Comparison of ENCODE assay signal across 9 mouse cellular contexts in genomic region chr6:136804705-136805408, GRCm38 (mm10). TPM values are rescaled to one million over a fixed set of nuclear protein-coding genes. Genes with fewer than 3 reads are reported as not detected.
DNase-seq lines count a peak whose midpoint lies in the region; ATAC-seq and TF ChIP-seq lines count a peak whose summit lies in the region.
"Had no signal": no experiment of that assay in that cellular context is flagged by ENCODE, and none has a peak within 500 bp of the region (broad histone marks: within the 10 kb centered on the region; RNA-seq: fewer than 3 reads in every experiment).

No protein-coding gene starts in this region.

- H3K27ac ChIP-seq in gastrocnemius, adult 2 months: peak overlapping the region; percentile 98
- peak overlapping the region; percentile 100 for H3K27ac ChIP-seq in forebrain, embryonic 12.5 days
- peak overlapping the region; percentile 100 for H3K27ac ChIP-seq in liver, embryonic 11.5 days (ENCODE audit: low read depth, low read length)

- H3K4me1 ChIP-seq in forebrain, embryonic 12.5 days: peaks cover 31% of the 10 kb centered on the region
- H3K4me1 ChIP-seq in liver, embryonic 11.5 days (replicated peaks; ENCODE audit: control insufficient read depth, insufficient read depth, low read length): peaks cover 15% of the 10 kb centered on the region

- no peaks in the 10 kb centered on the region for H3K36me3 ChIP-seq in forebrain, embryonic 12.5 days (replicated peaks)
- H3K36me3 ChIP-seq in liver, embryonic 11.5 days (ENCODE audit: control insufficient read depth, insufficient read depth, low read length): no peaks in the 10 kb centered on the region

- TF ChIP-seq CTCF in gastrocnemius, adult 2 months (IDR thresholded peaks at IDR 0.05): no peak

- ATAC-seq in forebrain, embryonic 12.5 days (ENCODE audit: low FRiP score): no peak
- no peak for ATAC-seq in liver, embryonic 11.5 days (replicated peaks; ENCODE audit: low FRiP score)

- H3K4me3 ChIP-seq in gastrocnemius, adult 2 months: peak overlapping the region; percentile 74
- peak overlapping the region; percentile 66 for H3K4me3 ChIP-seq in forebrain, embryonic 12.5 days (replicated peaks)
- H3K4me3 ChIP-seq in liver, embryonic 11.5 days (ENCODE audit: low read depth, low read length): peak overlapping the region; percentile 62

- DNase-seq in gastrocnemius, adult 2 months: no peak
- no peak for DNase-seq in gastrocnemius, postnatal 4 days (ENCODE audit: low spot score in 2 of 2)
- peak; percentile 86 for DNase-seq in A20 (ENCODE audit: low read depth, low spot score)
- DNase-seq in liver, embryonic 11.5 days (ENCODE audit: low spot score): no peak
- DNase-seq in adrenal gland, adult 2 months: no peak
- no peak for DNase-seq in urinary bladder, postnatal 4 days (ENCODE audit: low spot score in 2 of 2)
- no peak for DNase-seq in right cerebral cortex, adult 18-20 months

- no peaks in the 10 kb centered on the region for H3K27me3 ChIP-seq in forebrain, embryonic 12.5 days
- H3K27me3 ChIP-seq in liver, embryonic 11.5 days (replicated peaks; ENCODE audit: control insufficient read depth, insufficient read depth, low read length): no peaks in the 10 kb centered on the region
- H3K27me3 ChIP-seq: Patski had no signal

- H3K4me2 ChIP-seq in forebrain, embryonic 12.5 days: peak overlapping the region; percentile 77
- peak overlapping the region; percentile 89 for H3K4me2 ChIP-seq in liver, embryonic 11.5 days

- H3K9ac ChIP-seq in forebrain, embryonic 12.5 days: peak overlapping the region; percentile 48
- peak overlapping the region; percentile 93 for H3K9ac ChIP-seq in liver, embryonic 11.5 days (ENCODE audit: low read depth, low read length)

- intact Hi-C loops in gastrocnemius, adult 2 months (cut with DNase I): loop anchor here (1.0 to 10.0 kb wide), 2 partner anchors 22 to 260 kb away; partner anchors contain the start of gene BC049715

- 36% methylated on average over 9 of the region's 9 CpGs for WGBS in forebrain, embryonic 12.5 days
- WGBS in liver, embryonic 11.5 days: 26% methylated on average over 9 of the region's 9 CpGs

- H3K9me3 ChIP-seq in forebrain, embryonic 12.5 days: no peaks in the 10 kb centered on the region
- no peaks in the 10 kb centered on the region for H3K9me3 ChIP-seq in liver, embryonic 11.5 days (ENCODE audit: control insufficient read depth, low read length)

RNA-seq across cellular contexts. Expression of gene Hist4h4, which starts 0.6 kb away (rescaled TPM):
- total RNA-seq in gastrocnemius, adult 2 months (2021): 1 to 10 TPM; 4.2 to 4.5 TPM
- total RNA-seq in gastrocnemius, postnatal 4 days (2021): 10 to 100 TPM; 32.2 to 40.5 TPM
- polyA plus RNA-seq in forebrain, embryonic 12.5 days (2016; fragmentation: Nextera tagmentation; extraction: Ambion mirVana): 0.47 and 0.79 TPM in 2 replicates
- 0.43 and 0.88 TPM in 2 replicates for polyA plus RNA-seq in liver, embryonic 11.5 days (2014; fragmentation: Nextera tagmentation; extraction: Ambion mirVana)
- total RNA-seq in adrenal gland, adult 2 months (2021): 10 to 100 TPM in 1 of 2 experiments, 1 to 10 TPM in 1; 6.3 to 11.6 TPM
- polyA plus RNA-seq in adrenal gland, adult 2 months (2012; rRNA removed): 0.25 and 0.34 TPM in 2 replicates

RNA-seq across cellular contexts. Expression of gene H2afj, which starts 3.2 kb away (rescaled TPM):
- total RNA-seq in gastrocnemius, adult 2 months (2021): 10 to 100 TPM; 12.4 to 13.8 TPM
- total RNA-seq in gastrocnemius, postnatal 4 days (2021): 10 to 100 TPM; 18.1 to 19.7 TPM
- polyA plus RNA-seq in forebrain, embryonic 12.5 days (2016; fragmentation: Nextera tagmentation; extraction: Ambion mirVana): 121 and 128 TPM in 2 replicates
- polyA plus RNA-seq in liver, embryonic 11.5 days (2014; fragmentation: Nextera tagmentation; extraction: Ambion mirVana): 186 and 193 TPM in 2 replicates
- 100 to 1,000 TPM; 168 to 169 TPM for total RNA-seq in adrenal gland, adult 2 months (2021)
- polyA plus RNA-seq in adrenal gland, adult 2 months (2012; rRNA removed): 593 and 681 TPM in 2 replicates

RNA-seq across cellular contexts. Expression of gene BC049715, which starts 22.6 kb away (rescaled TPM):
- total RNA-seq in gastrocnemius, adult 2 months (2021): under 1 TPM in 1 of 2 experiments, not detected in 1; 0.28 TPM
- total RNA-seq in gastrocnemius, postnatal 4 days (2021): under 1 TPM; 0.39 to 0.57 TPM
- polyA plus RNA-seq in forebrain, embryonic 12.5 days (2016; fragmentation: Nextera tagmentation; extraction: Ambion mirVana): 1.1 and 1.9 TPM in 2 replicates
- 2.3 and 2.6 TPM in 2 replicates for polyA plus RNA-seq in liver, embryonic 11.5 days (2014; fragmentation: Nextera tagmentation; extraction: Ambion mirVana)
- total RNA-seq in adrenal gland, adult 2 months (2021): 1 to 10 TPM in 1 of 2 experiments, under 1 TPM in 1; 0.41 to 1.1 TPM
- polyA plus RNA-seq in adrenal gland, adult 2 months (2012; rRNA removed): 0.21 and 0.71 TPM in 2 replicates

RNA-seq across cellular contexts. Expression of gene Wbp11, which starts 23.2 kb away (rescaled TPM):
- 10 to 100 TPM; 48.4 to 54.7 TPM for total RNA-seq in gastrocnemius, adult 2 months (2021)
- total RNA-seq in gastrocnemius, postnatal 4 days (2021): 10 to 100 TPM; 83.7 to 86.2 TPM
- 137 and 146 TPM in 2 replicates for polyA plus RNA-seq in forebrain, embryonic 12.5 days (2016; fragmentation: Nextera tagmentation; extraction: Ambion mirVana)
- polyA plus RNA-seq in liver, embryonic 11.5 days (2014; fragmentation: Nextera tagmentation; extraction: Ambion mirVana): 165 and 168 TPM in 2 replicates
- 10 to 100 TPM; 72.6 to 79.2 TPM for total RNA-seq in adrenal gland, adult 2 months (2021)
- polyA plus RNA-seq in adrenal gland, adult 2 months (2012; rRNA removed): 47.4 and 55.0 TPM in 2 replicates

RNA-seq across cellular contexts. Expression of gene Gucy2c, which starts 23.3 kb away (rescaled TPM):
- not detected for total RNA-seq in gastrocnemius, adult 2 months (2021)
- under 1 TPM in 1 of 2 experiments, not detected in 1; 0.08 TPM for total RNA-seq in gastrocnemius, postnatal 4 days (2021)
- polyA plus RNA-seq in forebrain, embryonic 12.5 days (2016; fragmentation: Nextera tagmentation; extraction: Ambion mirVana): 0.05 and 0.17 TPM in 2 replicates
- 0.08 TPM in 1 of 2 replicates, not detected in the other for polyA plus RNA-seq in liver, embryonic 11.5 days (2014; fragmentation: Nextera tagmentation; extraction: Ambion mirVana)
- total RNA-seq in adrenal gland, adult 2 months (2021): not detected
- not detected in 2 replicates for polyA plus RNA-seq in adrenal gland, adult 2 months (2012; rRNA removed)

Comparison
In these comparisons a context has a peak if more than half of its experiments do, and no peak if none do; other contexts are left out.
1. RNA of gene H2afj, which starts 3.2 kb away (total RNA-seq): 168 to 169 TPM in adrenal gland, adult 2 months; 18.1 to 19.7 TPM in gastrocnemius, postnatal 4 days and 12.4 to 13.8 TPM in gastrocnemius, adult 2 months; every median in the first group is over 4 times any median in the second.
2. Peak in every context shown above with its lines, with median percentiles within 50 percentile points of each other: H3K27ac ChIP-seq and H3K4me3 ChIP-seq.